28 mouse cellular contexts compared by ENCODE assay signal in the genomic region with DNA sequence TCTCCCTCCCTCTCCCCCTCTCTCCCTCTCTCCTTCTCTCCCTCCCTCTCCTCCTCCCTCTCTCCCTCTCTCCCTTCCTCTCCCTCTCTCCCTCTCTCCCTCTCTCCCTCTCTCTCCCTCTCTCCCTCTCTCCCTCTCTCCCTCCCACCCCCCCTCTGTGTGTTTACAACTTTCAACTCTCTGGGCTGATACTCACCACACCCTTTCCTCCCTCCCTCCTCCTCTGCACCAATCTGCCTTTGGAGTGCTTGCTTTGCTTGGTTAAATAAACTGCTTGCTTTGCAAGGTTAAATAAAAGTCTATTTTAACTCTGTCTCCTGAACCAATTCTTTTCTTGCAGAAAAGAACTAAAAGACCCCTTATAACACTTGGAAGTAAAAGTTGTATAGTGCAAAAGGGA. TPM values are rescaled to one million over a fixed set of nuclear protein-coding genes. Genes with fewer than 3 reads are reported as not detected.
DNase-seq lines count a peak whose midpoint lies in the region; ATAC-seq and TF ChIP-seq lines count a peak whose summit lies in the region.
"Had no signal": no experiment of that assay in that cellular context is flagged by ENCODE, and none has a peak within 500 bp of the region (broad histone marks: within the 10 kb centered on the region; RNA-seq: fewer than 3 reads in every experiment).

No protein-coding gene starts in this region.

- H3K9ac ChIP-seq in lung, postnatal 0 days (replicated peaks; ENCODE audit: low read depth): no peak overlapping the region
- H3K9ac ChIP-seq: forebrain, embryonic 12.5 days; forebrain, postnatal 0 days; heart, embryonic 13.5 days; hindbrain, embryonic 14.5 days; kidney, embryonic 15.5 days; limb, embryonic 12.5 days; liver, postnatal 0 days; stomach, embryonic 15.5 days had no signal

- TF ChIP-seq EP300 in lung, postnatal 0 days (IDR thresholded peaks at IDR 0.05): no peak

- no peak for TF ChIP-seq CTCF in lung, postnatal 0 days (IDR thresholded peaks at IDR 0.05)

- H3K9me3 ChIP-seq in lung, postnatal 0 days (ENCODE audit: low read length): no peaks in the 10 kb centered on the region
- H3K9me3 ChIP-seq: G1E; kidney, embryonic 15.5 days; limb, embryonic 12.5 days; stomach, embryonic 15.5 days had no signal

- H3K36me3 ChIP-seq in lung, postnatal 0 days (ENCODE audit: insufficient read depth, low read length): no peaks in the 10 kb centered on the region
- H3K36me3 ChIP-seq: forebrain, embryonic 12.5 days; G1E; heart, embryonic 13.5 days; kidney, embryonic 15.5 days; limb, embryonic 12.5 days; stomach, embryonic 15.5 days had no signal

- peak; percentile 58 for DNase-seq in lung, postnatal 0 days (ENCODE audit: low spot score)
- DNase-seq in lung, postnatal 4 days: no peak
- peak; percentile 54 for DNase-seq in thymus, postnatal 14 days
- DNase-seq in thymus, postnatal 4 days: no peak
- peak; percentile 50 for DNase-seq in lung, postnatal 10 days
- DNase-seq in urinary bladder, adult 18-20 months (ENCODE audit: low spot score in 2 of 2): no peak
- DNase-seq in layer of hippocampus, postnatal 14 days (ENCODE audit: low spot score in 2 of 2): no peak
- DNase-seq: adrenal gland, postnatal 25 days; cerebellum, adult 11-12 months; cerebellum, postnatal 14 days; forebrain, postnatal 0 days; gastrocnemius, postnatal 10 days; heart, postnatal 10 days; kidney, adult 18-20 months; kidney, postnatal 25 days; liver, postnatal 0 days; right cerebral cortex, postnatal 25 days had no signal

- H3K4me1 ChIP-seq in lung, postnatal 0 days (ENCODE audit: insufficient read depth, low read depth, low read length): no peaks in the 10 kb centered on the region
- H3K4me1 ChIP-seq: forebrain, embryonic 12.5 days; heart, embryonic 13.5 days; kidney, embryonic 15.5 days; limb, embryonic 12.5 days; stomach, embryonic 15.5 days had no signal

- H3K4me2 ChIP-seq in lung, postnatal 0 days (replicated peaks; ENCODE audit: low read depth, low read length): no peak overlapping the region
- H3K4me2 ChIP-seq: forebrain, embryonic 12.5 days; heart, embryonic 13.5 days; hindbrain, embryonic 14.5 days; kidney, embryonic 15.5 days; limb, embryonic 12.5 days; stomach, embryonic 15.5 days had no signal

- no peak overlapping the region for H3K4me3 ChIP-seq in lung, postnatal 0 days (ENCODE audit: low read depth, low read length)
- H3K4me3 ChIP-seq: forebrain, embryonic 12.5 days; heart, embryonic 13.5 days; kidney, embryonic 15.5 days; left cerebral cortex, adult 2 months; limb, embryonic 12.5 days; stomach, embryonic 15.5 days had no signal

- peak; percentile 77 for ATAC-seq in lung, postnatal 0 days
- ATAC-seq: forebrain, postnatal 0 days; inflammation-experienced regulatory T-cells, adult 6 months; liver, postnatal 0 days; midbrain, embryonic 16.5 days; Patski had no signal

- no peak overlapping the region for H3K27ac ChIP-seq in lung, postnatal 0 days (ENCODE audit: low read length)
- H3K27ac ChIP-seq: forebrain, embryonic 12.5 days; heart, embryonic 13.5 days; hindbrain, embryonic 14.5 days; kidney, embryonic 15.5 days; left cerebral cortex, adult 2 months; limb, embryonic 12.5 days; stomach, embryonic 15.5 days had no signal

- H3K27me3 ChIP-seq in lung, postnatal 0 days (replicated peaks; ENCODE audit: insufficient read depth, low read length): no peaks in the 10 kb centered on the region
- H3K27me3 ChIP-seq: forebrain, embryonic 12.5 days; heart, embryonic 13.5 days; kidney, embryonic 15.5 days; limb, embryonic 12.5 days; Patski; stomach, embryonic 15.5 days had no signal

RNA-seq across cellular contexts. Expression of a gene that starts 13.3 kb away (rescaled TPM):
- polyA plus RNA-seq in lung, postnatal 0 days (2015; fragmentation: Nextera tagmentation; extraction: Ambion mirVana): 641 and 650 TPM in 2 replicates
- total RNA-seq in layer of hippocampus, postnatal 14 days (2021): 100 to 1,000 TPM; 389 to 404 TPM

RNA-seq across cellular contexts. Expression of a gene that starts 18.1 kb away (rescaled TPM):
- polyA plus RNA-seq in lung, postnatal 0 days (2015; fragmentation: Nextera tagmentation; extraction: Ambion mirVana): 3.8 and 4.0 TPM in 2 replicates
- 10 to 100 TPM; 11.5 to 14.1 TPM for total RNA-seq in layer of hippocampus, postnatal 14 days (2021)

RNA-seq across cellular contexts. Expression of a gene that starts 20.9 kb away (rescaled TPM):
- 8.4 and 9.3 TPM in 2 replicates for polyA plus RNA-seq in lung, postnatal 0 days (2015; fragmentation: Nextera tagmentation; extraction: Ambion mirVana)
- 10 to 100 TPM; 37.4 to 37.9 TPM for total RNA-seq in layer of hippocampus, postnatal 14 days (2021)

RNA-seq across cellular contexts. Expression of a gene that starts 57.7 kb away (rescaled TPM):
- 0.47 and 0.71 TPM in 2 replicates for polyA plus RNA-seq in lung, postnatal 0 days (2015; fragmentation: Nextera tagmentation; extraction: Ambion mirVana)
- total RNA-seq in layer of hippocampus, postnatal 14 days (2021): 10 to 100 TPM in 1 of 2 experiments, 1 to 10 TPM in 1; 9.3 to 10.2 TPM

Comparison
In these comparisons a context has a peak if more than half of its experiments do, and no peak if none do; other contexts are left out.
1. DNase-seq: peak in lung, postnatal 0 days (single experiment), thymus, postnatal 14 days (single experiment) and lung, postnatal 10 days (single experiment); none in lung, postnatal 4 days (0 of 2), thymus, postnatal 4 days (single experiment), urinary bladder, adult 18-20 months (0 of 2) and layer of hippocampus, postnatal 14 days (0 of 2).